Mouse (Mus musculus) brain, embryonic 14.5 days (tissue): ENCODE data around the gene Zfp697.

Experiments
- CTCF ChIP-seq: fragments of 200-500 bp; IDR thresholded peaks from 2 replicates; pipeline ENCODE4 v1.5.1; 2012; ENCODE audit warnings: inconsistent platforms, mild to moderate bottlenecking, moderate library complexity, borderline replicate concordance; ENCODE audit not compliant: insufficient read depth, insufficient read length; ENCODE audit errors: extremely low read depth
- POLR2A ChIP-seq: fragments of 200-500 bp; IDR thresholded peaks from 2 replicates; pipeline ENCODE4 v1.6.1; 2012; ENCODE audit warnings: mild to moderate bottlenecking, inconsistent platforms, borderline replicate concordance; ENCODE audit not compliant: poor library complexity, insufficient read depth, insufficient read length, severe bottlenecking; ENCODE audit errors: extremely low read depth

- TF ChIP-seq CTCF: no peak
- TF ChIP-seq POLR2A: no peak
Observed at GRCm38 (mm10) chr3:98418991-98419785, 36.9 kb downstream of the Zfp697 start.
